Mouse (Mus musculus): ENCODE measurements at regions not wholly inside any gene's neighbourhood (a gene's known extent, or its start where the extent isn't known, plus 50 kb on each side); places are given as distances from the start of the nearest gene placed in this dataset.

DNA sequence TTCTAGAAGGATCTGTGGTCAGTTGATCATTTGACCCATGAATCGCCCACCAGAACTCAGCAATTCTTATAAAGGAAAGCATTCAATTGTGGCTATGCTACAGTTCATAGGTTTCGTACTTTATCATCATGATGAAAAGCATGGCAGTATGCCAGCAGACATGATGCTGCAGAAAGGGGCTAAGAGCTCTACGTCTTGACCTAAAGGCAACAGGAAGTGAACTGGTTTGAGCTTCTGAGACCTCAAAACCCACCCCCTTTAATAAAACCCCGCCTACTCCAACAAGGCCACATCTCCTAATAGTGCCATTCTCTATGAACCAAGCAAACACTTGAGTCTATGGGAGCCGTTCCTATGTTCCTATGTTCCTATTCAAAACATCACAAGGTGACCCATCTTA is 96.6 kb upstream of the Ercc4 start:
- TF ChIP-seq CTCF (IDR thresholded peaks at IDR 0.05; ENCODE audit: low read depth) = no peak
- no peak for TF ChIP-seq EP300 (optimal IDR thresholded peaks at IDR 0.05)
